Mouse (Mus musculus) lung, postnatal 14 days (tissue): ENCODE measurements around the gene Tmem156.
"Not testable (repeated sequence)": the region's sequence is repeated elsewhere in the genome, so short reads cannot be mapped to it uniquely, and the experiment has no call there.

Source experiments
- DNase-seq: peaks from one replicate; pipeline ENCODE4 v3.0.0; 2021

Tmem156 gene

DNA sequence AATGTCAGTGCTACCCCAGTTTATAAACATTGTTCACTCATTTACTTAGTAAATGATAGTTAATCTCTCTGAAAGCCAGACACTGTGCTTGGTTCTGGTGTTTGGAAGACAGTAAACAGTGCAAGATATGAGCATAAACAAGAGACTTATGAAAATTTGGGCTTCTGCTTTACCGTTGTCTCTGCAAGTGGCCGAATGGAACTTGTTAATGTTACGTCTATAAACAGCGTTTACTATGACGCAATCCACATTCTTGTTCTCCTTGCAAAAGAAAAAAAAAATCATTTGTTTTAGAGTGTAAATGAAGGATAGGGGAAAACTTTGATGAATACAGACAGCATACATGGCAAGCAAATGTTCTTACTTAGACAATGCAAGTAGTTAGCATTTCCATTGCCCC, at the start of gene Tmem156:
Gene Tmem156 (minus strand): TSS at position 212 of the 400 bp plus-strand sequence.
- no peak for DNase-seq

DNA sequence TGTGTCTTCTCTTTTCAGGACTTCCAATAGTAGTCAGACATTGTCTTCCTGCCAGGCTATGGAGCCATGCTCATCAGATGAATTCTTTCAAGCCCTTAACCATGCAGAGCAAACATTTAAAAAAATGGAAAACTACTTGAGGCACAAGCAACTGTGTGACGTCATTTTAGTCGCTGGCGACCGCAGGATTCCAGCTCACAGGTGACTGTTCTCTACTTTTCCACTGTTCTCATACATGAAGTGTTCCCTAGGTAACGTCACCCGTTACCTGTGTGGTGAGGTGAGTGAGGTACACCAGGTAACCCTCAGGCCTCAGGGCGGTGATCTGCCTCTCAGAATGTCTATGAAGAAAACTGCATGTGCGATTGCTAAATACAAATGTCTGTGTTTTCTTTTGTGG, 49.3 kb upstream of the Tmem156 start:
- DNase-seq = no peak

DNA sequence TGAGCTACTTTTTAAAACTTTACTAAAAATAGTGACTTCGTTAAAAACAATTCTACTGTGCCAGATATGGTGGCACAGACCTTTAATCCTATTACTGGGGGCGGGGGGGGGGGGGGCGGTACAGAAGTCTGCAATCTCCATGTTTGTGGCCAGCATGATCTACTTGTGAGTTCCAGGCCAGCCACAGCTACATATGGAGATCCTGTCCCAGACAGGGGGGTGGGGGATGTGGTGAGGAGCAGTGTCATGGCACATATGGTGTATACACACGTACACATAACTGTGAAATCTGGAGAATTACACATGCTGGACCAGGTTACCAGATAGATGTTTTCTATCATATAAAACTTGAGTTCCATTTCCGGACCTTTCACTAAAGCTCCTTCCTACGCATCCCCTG, 45.1 kb upstream of the Tmem156 start:
- no peak for DNase-seq

DNA sequence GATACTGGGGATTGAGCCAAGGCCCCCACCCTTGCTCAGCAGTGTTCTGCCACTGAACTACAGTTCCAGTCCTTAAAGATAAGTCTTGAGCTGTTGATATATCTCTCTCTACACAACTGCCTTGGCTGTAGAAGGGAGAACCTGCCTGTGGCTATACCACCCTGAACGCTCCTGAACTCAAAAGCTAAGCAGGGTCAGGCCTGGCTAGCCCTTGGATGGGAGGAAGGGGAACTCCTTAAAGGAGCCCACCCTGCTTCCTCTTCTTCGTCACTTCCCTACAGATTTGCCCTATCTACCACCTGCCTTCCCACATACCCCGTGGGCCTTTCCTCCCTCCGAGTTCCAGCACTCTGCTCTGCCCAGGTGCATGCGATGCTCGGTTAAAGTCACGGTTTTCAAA, 44.2 kb upstream of the Tmem156 start:
- DNase-seq = no peak

- DNase-seq = no peak
Observed at GRCm38 (mm10) chr5:65131211-65131879, 39.4 kb upstream of the Tmem156 start.

DNA sequence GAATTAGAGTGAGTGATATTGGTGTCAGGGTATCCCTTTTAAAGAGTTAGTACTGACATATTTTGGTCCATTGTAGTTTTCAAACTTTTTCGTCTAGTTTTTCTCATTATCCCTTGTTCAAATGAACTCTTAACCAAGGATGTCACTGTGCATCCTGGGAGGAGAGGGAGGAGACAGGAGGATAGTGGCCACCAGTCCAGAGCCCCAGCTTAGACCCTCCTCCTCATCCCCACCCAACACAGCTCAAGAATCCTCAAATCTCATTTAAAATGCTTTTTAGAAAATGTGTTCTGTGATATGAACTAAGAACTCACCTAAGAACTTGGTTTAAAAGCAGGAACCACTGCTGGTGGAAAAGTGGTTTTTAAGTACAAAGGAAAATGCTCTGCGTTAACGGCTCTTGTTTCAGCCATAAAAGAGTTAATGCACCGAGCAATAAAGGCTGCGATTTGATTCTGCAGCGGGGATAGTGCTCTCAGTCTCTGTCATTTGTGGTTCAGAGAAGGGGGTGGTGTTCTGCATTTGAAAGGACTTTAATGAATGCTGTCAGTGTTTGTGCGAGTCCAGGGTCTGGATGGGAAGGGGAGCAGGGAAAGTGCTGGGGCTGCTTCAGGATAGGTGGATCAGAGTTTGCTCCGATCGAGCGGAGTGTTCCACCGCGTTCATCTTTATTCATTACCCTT, 38.7 kb upstream of the Tmem156 start:
- no peak for DNase-seq

DNA sequence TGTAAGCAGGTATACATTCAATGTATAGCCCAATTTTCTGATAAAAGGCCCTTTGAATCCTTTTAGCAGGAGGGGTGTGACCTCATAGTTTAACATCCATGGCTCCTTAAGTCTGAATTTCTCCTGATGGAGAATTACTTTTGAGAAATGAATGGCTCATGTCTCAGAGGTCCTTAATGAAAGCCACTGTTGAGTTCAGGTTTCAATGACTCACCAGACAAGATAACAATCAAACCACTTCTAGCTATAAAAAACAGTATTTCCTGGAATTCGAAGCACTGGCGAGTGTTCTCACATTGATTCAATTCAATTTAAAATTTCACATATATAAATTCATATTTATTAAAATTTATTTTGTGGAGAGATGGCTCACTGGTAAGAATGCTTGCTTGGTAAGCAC, 36.5 kb upstream of the Tmem156 start:
- no peak for DNase-seq

GRCm38 (mm10) chr5:65126137-65126536, 34.2 kb upstream of the Tmem156 start:
- no peak for DNase-seq

- no peak for DNase-seq
Observed at GRCm38 (mm10) chr5:65122616-65123015, 30.7 kb upstream of the Tmem156 start.

DNA sequence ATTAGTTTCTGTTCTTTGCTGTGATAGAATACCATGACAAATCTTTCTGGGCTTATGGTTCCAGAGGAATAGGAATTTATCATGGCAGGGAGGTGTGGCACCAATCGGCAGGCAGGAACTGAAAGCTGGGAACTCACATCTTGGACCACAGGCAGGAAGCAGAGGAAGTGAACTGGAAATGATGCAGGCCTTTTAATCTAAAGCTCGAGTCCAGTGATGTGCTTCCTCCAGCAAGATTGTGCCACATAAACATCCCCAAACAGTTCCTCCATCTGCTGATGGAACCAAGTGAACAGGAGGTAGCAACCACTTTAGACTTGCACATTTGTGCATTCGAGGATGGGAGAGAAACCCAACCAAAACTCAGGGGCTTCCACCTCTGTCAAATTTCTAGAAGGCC, 28.0 kb upstream of the Tmem156 start:
- peak; percentile 37 for DNase-seq

DNA sequence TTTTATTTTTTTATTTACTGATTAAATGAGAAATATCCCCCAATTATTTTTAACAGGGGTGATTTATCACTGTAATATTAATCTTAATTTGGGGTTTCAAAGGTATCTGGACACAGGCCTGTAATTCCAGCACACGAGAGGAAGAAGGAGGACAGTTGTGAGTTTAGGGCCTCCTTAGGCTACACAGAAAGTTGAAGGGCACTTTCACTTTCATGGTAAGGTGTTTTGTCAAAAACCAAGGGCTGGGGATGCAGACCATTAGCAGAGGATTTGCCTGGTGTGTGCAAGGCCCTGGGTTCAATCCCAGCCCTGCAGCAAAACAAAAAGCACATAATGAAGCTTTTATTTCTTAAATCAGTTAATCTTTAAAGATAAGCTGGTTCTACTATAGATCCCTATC, 27.6 kb upstream of the Tmem156 start:
- DNase-seq = no peak

DNA sequence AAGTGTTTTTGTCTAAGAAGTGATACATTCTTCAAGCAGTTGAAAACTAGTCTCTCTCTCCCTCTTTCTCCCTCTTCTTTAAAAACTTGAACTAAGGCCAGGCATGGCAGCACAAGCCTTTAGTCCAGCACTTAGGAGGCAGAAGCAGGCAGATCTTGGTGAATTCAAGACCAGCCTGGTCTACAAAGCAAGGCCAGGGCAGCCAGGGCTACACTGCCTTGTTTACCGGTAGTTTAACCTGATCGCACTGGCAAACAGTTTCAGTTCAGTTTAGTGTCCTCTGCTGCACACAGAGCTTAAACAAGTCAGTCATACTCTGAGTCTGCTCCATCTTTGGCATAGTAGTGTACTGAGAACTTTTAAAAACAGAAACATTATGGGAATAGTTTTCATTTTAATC, 24.9 kb upstream of the Tmem156 start:
- no peak for DNase-seq

DNA sequence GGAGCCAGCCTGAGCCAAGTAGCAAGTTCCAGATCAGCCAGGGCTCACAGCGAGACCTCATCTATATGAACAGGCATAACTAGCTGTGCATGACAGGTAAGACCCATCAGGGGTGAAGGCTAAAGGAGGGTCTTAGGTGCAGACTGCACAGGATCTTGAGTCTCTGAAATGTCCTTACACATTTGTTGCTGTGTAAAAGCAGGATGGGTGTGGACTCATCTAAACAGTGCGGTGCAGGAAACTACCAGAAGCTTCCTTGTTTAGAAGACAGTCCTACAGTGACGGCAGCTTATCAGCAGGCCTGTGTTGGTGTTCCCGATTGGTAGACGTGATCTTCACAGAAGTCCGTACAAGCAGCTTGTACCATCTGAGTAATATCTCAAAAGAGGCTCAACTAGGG, 21.4 kb upstream of the Tmem156 start:
- peak; percentile 30 for DNase-seq

- DNase-seq = not testable (repeated sequence)
Observed at GRCm38 (mm10) chr5:65112225-65112624, 20.3 kb upstream of the Tmem156 start.

DNA sequence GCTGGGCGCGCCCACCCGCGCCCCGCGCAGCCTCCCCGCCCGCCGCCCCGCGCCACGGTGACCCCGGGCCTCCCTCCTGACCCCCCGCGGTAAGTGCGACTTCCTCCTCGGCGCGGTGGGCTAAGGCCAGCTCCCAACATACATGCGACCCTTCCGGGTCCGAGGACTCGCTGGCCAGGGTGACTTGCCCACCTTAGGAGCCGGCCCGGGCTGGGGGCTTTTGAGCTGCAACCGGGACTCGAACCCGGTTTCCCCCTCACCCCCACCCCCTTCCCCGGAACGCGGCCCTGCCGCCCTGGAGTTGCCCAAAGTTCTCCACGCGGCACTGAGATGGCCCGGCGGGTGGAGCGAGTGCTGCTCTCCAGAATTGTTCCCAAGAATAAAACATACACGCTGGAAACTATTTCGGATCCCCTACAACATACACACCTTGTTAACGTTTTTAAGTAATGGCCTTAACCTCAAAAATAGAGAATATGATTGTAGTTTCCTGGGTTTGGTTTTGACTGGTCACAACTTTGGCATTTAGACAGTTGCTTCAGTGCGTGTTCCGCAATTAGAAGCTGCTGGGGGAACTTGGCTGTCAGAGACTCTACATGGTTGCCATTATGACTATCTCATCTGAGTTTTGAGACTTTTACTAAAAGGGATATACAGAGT, 16.0 kb upstream of the Tmem156 start:
- DNase-seq = peak; percentile 51

DNA sequence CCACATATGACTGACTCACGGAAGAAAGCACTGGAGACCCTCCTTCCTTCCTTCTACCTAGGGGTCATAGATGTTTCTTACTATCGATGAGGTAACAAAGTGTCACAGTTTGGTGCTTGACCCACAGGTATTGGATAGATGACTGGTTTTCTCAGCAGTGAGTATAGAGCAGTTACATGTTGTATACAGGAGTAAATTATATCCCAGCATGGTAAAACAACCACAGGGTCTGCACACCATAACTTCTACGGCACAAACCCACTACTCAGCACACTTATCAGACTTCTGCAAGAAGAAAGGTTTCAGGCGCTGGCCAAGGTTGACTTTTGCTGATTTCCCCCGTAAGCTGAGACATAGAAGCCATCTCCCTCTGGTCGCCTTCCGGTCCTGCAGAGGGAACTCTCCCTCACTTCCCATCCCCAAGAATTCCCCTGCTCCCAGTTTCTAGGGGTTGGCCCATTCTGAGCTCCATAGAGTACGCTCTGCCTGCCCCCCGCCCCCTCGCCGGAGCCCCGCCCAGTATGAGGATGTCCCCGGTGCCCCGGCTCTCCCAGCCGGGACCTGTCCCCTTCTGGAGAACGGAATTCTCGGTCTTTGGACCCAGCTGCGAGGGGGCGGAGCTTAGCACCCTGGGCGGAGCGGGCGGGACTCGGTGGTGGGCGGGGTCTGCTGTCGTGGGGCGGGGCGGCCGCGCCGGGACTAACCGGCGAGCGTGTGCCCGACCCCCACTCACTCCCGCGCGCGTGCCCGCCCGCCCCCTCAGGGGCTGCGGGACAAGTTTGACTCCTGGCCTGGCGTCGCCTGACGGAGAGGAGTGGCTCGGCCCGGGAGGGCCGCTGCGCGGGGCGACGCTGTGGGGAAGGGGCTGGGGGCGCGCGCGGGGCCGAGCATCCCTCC, 15.2 kb upstream of the Tmem156 start, which contains the start of gene Klhl5:
Gene Klhl5 (plus strand): TSS at position 664 of the 897 bp plus-strand sequence.
- peak; percentile 95 for DNase-seq

- DNase-seq = no peak
Observed at GRCm38 (mm10) chr5:65102641-65103042, 10.7 kb upstream of the Tmem156 start.

DNA sequence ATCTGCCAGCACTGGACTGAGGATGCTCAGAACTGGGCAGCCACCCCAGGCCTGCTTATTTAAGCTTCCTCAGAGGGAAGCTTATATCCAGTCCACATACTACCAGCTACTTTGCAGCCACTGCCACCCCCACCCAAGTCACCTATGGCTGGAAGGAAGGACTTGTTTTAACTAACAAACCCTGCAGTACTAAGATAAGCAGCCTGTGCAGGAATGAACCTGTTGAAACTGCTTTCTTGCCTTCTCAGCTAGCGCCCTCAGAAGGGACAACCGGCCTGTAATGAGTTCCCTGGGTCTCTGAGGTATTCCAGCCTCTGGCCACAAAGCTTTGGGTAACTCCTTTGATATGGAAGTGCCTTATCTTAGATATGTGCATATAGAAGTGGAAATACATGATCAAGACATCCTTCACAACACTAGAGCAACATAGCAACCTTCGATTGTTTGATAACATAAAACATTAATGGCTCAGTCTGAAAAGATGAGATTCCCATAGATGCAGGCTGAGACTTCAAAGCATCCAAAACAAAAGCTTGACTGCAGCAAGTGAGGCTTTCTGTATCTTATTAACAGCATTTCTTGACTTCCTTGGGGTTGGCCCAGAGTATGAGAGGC, 10.2 kb upstream of the Tmem156 start:
- DNase-seq = no peak

DNA sequence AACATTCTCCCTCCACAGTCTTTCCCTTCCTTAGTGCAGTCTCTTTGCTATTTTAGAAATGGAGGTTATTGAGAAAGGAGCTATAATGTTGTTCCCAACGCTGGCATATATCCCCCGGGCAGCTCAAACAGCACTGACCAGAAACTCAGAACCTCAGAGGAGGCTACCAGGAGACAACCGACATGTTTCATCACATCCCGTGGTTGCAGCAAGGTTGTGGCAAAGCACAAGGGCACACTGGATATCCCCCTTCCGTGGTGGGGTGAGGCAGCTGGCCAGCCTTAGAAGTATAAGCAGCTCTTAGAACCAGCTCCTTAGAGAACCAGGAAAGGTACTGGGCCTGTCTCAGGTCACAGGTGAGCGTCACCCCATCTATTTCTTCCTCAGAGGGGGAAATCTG, 9.7 kb upstream of the Tmem156 start:
- no peak for DNase-seq

GRCm38 (mm10) chr5:65101209-65101608, 9.3 kb upstream of the Tmem156 start:
- no peak for DNase-seq

- DNase-seq = no peak
Observed at GRCm38 (mm10) chr5:65100002-65100401, 8.1 kb upstream of the Tmem156 start.

GRCm38 (mm10) chr5:65097457-65097856, 5.5 kb upstream of the Tmem156 start:
- DNase-seq = no peak

GRCm38 (mm10) chr5:65096805-65097204, 4.9 kb upstream of the Tmem156 start:
- DNase-seq = no peak
